Mouse (Mus musculus): Measurements from ENCODE around the gene Mapkapk5. TPM values are rescaled to one million over a fixed set of nuclear protein-coding genes. Genes with fewer than 3 reads are reported as not detected.

Gene Mapkapk5
- polyA plus RNA-seq (2014; fragmentation: Illumina TruSeq; extraction: RNeasy Lipid Tissue Mini Kit (QIAGEN cat#74804); ENCODE audit: low read depth, low replicate concordance) = 61.0 TPM

DNA sequence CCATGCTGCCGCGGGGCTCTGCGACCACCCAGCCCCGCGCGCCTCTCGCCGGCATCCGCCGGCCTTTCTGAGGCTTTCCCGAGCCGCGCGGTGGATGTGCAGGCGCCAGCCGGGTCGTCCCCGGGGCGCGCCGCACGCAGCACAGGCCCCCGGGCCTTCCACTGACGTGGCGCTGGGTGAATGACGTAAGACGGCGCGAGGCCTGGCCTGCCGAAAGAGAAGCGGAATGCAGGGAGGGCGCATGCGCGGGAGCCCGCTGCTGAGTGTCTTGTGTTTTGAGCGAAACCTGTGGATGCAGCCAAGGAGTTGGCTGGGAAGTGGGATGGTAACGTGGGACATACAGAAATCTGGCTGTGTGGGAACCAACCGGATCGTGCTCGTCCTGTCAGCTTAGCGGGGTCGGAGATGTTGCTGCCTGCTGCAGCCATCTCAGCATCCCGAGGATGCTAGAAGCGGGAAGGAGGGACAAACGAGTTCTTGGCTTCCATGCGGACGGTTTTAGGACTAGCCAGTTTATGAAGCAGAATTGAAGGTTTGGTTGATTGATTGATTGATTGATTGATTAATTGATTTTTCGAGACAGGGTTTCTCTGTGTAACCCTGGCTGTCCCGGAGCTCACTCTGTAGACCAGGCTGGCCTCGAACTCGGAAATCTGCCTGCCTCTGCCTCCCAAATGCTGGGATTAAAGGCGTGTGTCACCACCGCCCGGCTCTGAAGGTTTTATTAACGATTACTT, at the start of gene Mapkapk5:
Gene Mapkapk5, minus strand, starts transcription at position 113 of the 737 bp plus-strand sequence.

DNA sequence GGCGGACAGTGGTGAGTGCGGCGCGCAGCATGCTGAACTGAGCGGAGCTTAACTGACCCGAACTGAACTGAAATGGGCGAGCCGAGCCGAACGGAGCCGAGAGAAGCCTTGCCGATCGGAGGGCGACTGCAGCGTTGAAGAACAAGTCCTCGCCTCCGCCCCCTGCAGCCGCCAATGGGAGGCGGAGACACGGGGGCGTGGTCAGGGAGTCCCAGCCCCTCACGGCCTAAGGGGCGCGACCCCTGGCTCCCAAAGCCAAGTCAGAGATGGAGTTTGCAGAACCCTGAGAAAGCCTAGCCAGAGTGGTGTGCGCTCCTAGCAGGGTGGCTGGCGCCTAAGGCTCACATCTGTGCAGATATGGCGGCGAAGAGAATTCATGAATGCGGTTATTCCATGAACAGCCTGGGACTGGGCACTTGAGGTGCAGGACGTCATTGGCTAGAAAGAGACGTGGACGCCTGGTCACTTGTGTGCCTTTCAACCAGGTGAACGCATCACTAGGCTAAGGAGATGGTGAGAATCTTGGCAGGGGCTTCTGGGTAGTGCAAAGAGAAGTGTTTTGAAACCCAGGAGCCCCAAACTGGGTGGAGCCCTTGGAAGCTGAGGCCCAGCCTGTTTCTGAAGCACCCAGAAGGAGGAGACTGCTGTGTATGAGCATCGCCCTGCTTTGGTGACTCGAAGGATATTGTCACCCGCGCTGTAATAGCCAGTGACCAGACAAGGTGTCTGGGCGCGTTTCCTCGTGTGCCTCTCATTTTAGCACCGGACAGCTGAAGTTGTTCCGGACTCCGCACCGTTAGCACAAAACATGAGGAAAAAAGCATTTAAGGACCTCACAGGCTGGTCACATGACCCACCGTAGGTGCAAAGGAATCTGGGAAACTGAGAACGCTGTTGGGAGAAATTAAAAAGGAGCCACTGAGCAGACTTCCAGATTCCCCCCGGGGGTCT, 48.0 kb upstream of the Mapkapk5 start, which contains the start of gene Aldh2:
Gene Aldh2, minus strand, starts transcription at position 374 of the 951 bp plus-strand sequence.

DNA sequence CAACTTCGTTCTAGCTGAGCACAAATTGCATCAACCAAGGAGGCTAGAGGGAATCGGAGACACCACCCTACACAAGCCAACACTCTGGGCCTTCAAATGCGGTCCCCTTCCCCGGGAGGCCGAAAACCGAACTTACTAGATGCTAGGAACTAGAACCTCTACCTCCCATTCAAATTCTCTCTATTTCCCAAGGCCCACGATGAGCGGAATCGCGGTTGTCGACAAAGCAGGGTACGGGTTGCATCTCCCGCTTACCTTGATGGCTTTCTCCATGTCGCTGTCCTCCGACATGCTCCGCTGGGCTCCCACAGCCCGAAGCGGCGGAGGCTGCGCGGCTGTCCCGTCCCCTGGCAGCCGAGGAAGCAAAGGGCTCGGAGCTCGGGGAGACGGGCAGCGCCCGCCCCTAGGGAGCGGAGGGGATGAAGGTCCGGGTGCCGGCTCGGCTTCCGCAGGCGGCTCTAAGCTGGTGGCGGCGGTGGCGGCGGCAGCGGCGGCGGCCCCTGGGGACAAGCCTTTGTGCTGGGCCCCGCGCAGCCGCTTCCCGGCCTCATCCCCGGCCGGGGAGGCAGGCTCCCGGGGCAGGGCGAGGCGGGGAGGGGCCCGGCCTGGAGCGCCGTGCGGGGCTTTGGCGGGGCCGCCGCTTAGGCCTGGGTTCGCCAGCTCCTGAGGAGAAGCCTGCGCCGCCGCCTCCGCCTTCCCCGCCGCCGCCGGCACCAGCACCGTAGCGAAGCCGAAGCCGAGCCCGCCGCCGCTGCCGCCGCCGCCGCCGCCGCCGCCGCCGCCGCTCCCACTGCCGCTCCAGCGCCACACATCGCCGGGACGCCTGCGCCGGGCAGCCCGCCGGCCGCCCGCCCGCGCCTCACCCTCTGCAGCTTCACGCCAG, 554 bp downstream of the Mapkapk5 start, which contains the start of the genes Adam1a and Gm42878:
Gene Adam1a, minus strand, starts transcription at position 573 of the 883 bp plus-strand sequence.
Gene Gm42878, minus strand, starts transcription at position 573 of the 883 bp plus-strand sequence.

DNA sequence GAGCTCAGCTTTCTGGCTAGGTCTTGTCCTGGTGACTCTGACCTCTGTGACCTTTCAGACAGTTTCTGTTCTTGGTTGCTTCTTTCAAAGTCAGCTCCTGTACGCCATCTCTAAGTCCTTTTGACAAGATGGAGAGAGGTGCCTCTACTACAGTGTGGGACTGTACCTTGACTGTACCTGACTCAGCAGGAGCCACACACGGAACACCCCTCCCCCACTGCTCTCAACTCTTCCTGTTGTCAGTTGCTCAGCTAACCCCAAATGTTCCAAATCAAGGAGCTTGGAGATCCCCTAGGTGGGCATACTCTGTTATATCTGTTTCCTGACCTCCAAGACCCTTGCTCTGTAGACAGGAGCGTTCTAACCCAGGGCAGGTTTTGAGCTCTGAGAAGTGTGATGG, 42.5 kb downstream of the Mapkapk5 start, which contains the start of gene Adam1b:
Gene Adam1b, minus strand, starts transcription at position 205 of the 400 bp plus-strand sequence.

Other genes starting within 250 kb of the Mapkapk5 start
- gene Trafd1, start 160.3 kb downstream of the Mapkapk5 start, polyA plus RNA-seq (2014; fragmentation: Illumina TruSeq; extraction: RNeasy Lipid Tissue Mini Kit (QIAGEN cat#74804); ENCODE audit: low read depth, low replicate concordance) = 15.9 TPM
- 76.0 TPM for gene Naa25, start 148.0 kb downstream of the Mapkapk5 start, polyA plus RNA-seq (2014; fragmentation: Illumina TruSeq; extraction: RNeasy Lipid Tissue Mini Kit (QIAGEN cat#74804); ENCODE audit: low read depth, low replicate concordance)
- not detected for gene Tmem116, start 94.0 kb downstream of the Mapkapk5 start, polyA plus RNA-seq (2014; fragmentation: Illumina TruSeq; extraction: RNeasy Lipid Tissue Mini Kit (QIAGEN cat#74804); ENCODE audit: low read depth, low replicate concordance)
- gene Erp29, start 93.4 kb downstream of the Mapkapk5 start, polyA plus RNA-seq (2014; fragmentation: Illumina TruSeq; extraction: RNeasy Lipid Tissue Mini Kit (QIAGEN cat#74804); ENCODE audit: low read depth, low replicate concordance) = 9.3 TPM
- not detected for gene Adam1b, start 42.5 kb downstream of the Mapkapk5 start, polyA plus RNA-seq (2014; fragmentation: Illumina TruSeq; extraction: RNeasy Lipid Tissue Mini Kit (QIAGEN cat#74804); ENCODE audit: low read depth, low replicate concordance)
- 3.0 TPM for gene Adam1a, start 423 bp downstream of the Mapkapk5 start, polyA plus RNA-seq (2014; fragmentation: Illumina TruSeq; extraction: RNeasy Lipid Tissue Mini Kit (QIAGEN cat#74804); ENCODE audit: low read depth, low replicate concordance)
- gene Gm42878, start 423 bp downstream of the Mapkapk5 start, polyA plus RNA-seq (2014; fragmentation: Illumina TruSeq; extraction: RNeasy Lipid Tissue Mini Kit (QIAGEN cat#74804); ENCODE audit: low read depth, low replicate concordance) = not detected
- gene Aldh2, start 47.9 kb upstream of the Mapkapk5 start, polyA plus RNA-seq (2014; fragmentation: Illumina TruSeq; extraction: RNeasy Lipid Tissue Mini Kit (QIAGEN cat#74804); ENCODE audit: low read depth, low replicate concordance) = 53.5 TPM
- 11.8 TPM for gene Acad12, start 73.0 kb upstream of the Mapkapk5 start, polyA plus RNA-seq (2014; fragmentation: Illumina TruSeq; extraction: RNeasy Lipid Tissue Mini Kit (QIAGEN cat#74804); ENCODE audit: low read depth, low replicate concordance)
- 1.3 TPM for gene Acad10, start 114.6 kb upstream of the Mapkapk5 start, polyA plus RNA-seq (2014; fragmentation: Illumina TruSeq; extraction: RNeasy Lipid Tissue Mini Kit (QIAGEN cat#74804); ENCODE audit: low read depth, low replicate concordance)
- gene Brap, start 114.7 kb upstream of the Mapkapk5 start, polyA plus RNA-seq (2014; fragmentation: Illumina TruSeq; extraction: RNeasy Lipid Tissue Mini Kit (QIAGEN cat#74804); ENCODE audit: low read depth, low replicate concordance) = 36.2 TPM
- 352 TPM for gene Atxn2, start 165.4 kb upstream of the Mapkapk5 start, polyA plus RNA-seq (2014; fragmentation: Illumina TruSeq; extraction: RNeasy Lipid Tissue Mini Kit (QIAGEN cat#74804); ENCODE audit: low read depth, low replicate concordance)